In genomic region chr19:12499485-12499884, GRCm38 (mm10) we compare ENCODE assay signal across 9 mouse cellular contexts. TPM values are rescaled to one million over a fixed set of nuclear protein-coding genes. Genes with fewer than 3 reads are reported as not detected.
DNase-seq lines count a peak whose midpoint lies in the region; ATAC-seq and TF ChIP-seq lines count a peak whose summit lies in the region.
"Had no signal": no experiment of that assay in that cellular context is flagged by ENCODE, and none has a peak within 500 bp of the region (broad histone marks: within the 10 kb centered on the region; RNA-seq: fewer than 3 reads in every experiment).

No protein-coding gene starts in this region.

- no peaks in the 10 kb centered on the region for H3K27me3 ChIP-seq in embryonic facial prominence, embryonic 11.5 days (ENCODE audit: control insufficient read depth, insufficient read depth, low read length)
- no peaks in the 10 kb centered on the region for H3K27me3 ChIP-seq in hindbrain, embryonic 15.5 days
- no peaks in the 10 kb centered on the region for H3K27me3 ChIP-seq in neural tube, embryonic 13.5 days

- H3K9me3 ChIP-seq in embryonic facial prominence, embryonic 11.5 days (replicated peaks; ENCODE audit: control insufficient read depth, low read length) = no peaks in the 10 kb centered on the region
- H3K9me3 ChIP-seq in hindbrain, embryonic 15.5 days = no peaks in the 10 kb centered on the region
- H3K9me3 ChIP-seq in neural tube, embryonic 13.5 days = no peaks in the 10 kb centered on the region

- peak overlapping the region; percentile 97 for H3K27ac ChIP-seq in layer of hippocampus, adult 2 months
- no peak overlapping the region for H3K27ac ChIP-seq in embryonic facial prominence, embryonic 11.5 days (replicated peaks; ENCODE audit: low read depth, low read length)
- peak overlapping the region; percentile 98 for H3K27ac ChIP-seq in hindbrain, embryonic 15.5 days (replicated peaks)
- H3K27ac ChIP-seq in neural tube, embryonic 13.5 days (replicated peaks) = peak overlapping the region; percentile 96

- H3K4me2 ChIP-seq in embryonic facial prominence, embryonic 11.5 days (ENCODE audit: low read depth, low read length) = no peak overlapping the region; the same call in 1 of the 2 replicates
- peak overlapping the region; percentile 91 for H3K4me2 ChIP-seq in hindbrain, embryonic 15.5 days
- H3K4me2 ChIP-seq in neural tube, embryonic 13.5 days = peak overlapping the region; percentile 77

- DNase-seq in layer of hippocampus, adult 2 months (ENCODE audit: low spot score in 2 of 2) = no peak
- DNase-seq in layer of hippocampus, adult 9-11 months = no peak
- DNase-seq in embryonic facial prominence, embryonic 11.5 days (ENCODE audit: low spot score) = peak; percentile 9
- no peak for DNase-seq in thymus, postnatal 36 days
- DNase-seq in yolk sac, embryonic 10.5 days (ENCODE audit: low spot score) = no peak
- no peak for DNase-seq in lung, postnatal 4 days

- H3K36me3 ChIP-seq in embryonic facial prominence, embryonic 11.5 days (replicated peaks; ENCODE audit: control insufficient read depth, insufficient read depth, low read depth, low read length) = no peaks in the 10 kb centered on the region
- no peaks in the 10 kb centered on the region for H3K36me3 ChIP-seq in hindbrain, embryonic 15.5 days
- no peaks in the 10 kb centered on the region for H3K36me3 ChIP-seq in neural tube, embryonic 13.5 days

- H3K4me1 ChIP-seq in embryonic facial prominence, embryonic 11.5 days (ENCODE audit: control insufficient read depth, insufficient read depth, low read length) = no peaks in the 10 kb centered on the region; the same call in 1 of the 2 replicates
- H3K4me1 ChIP-seq in hindbrain, embryonic 15.5 days (replicated peaks) = peaks cover 55% of the 10 kb centered on the region
- H3K4me1 ChIP-seq in neural tube, embryonic 13.5 days (replicated peaks) = peaks cover 65% of the 10 kb centered on the region

- WGBS in embryonic facial prominence, embryonic 11.5 days = 18% methylated on average over 2 of the region's 2 CpGs
- 4% methylated on average over 2 of the region's 2 CpGs for WGBS in hindbrain, embryonic 15.5 days
- 2% methylated on average over 2 of the region's 2 CpGs for WGBS in neural tube, embryonic 13.5 days

- no peak for TF ChIP-seq CTCF in layer of hippocampus, adult 2 months (conservative IDR thresholded peaks at IDR 0.05)

- ATAC-seq in embryonic facial prominence, embryonic 11.5 days (replicated peaks; ENCODE audit: insufficient number of reproducible peaks, low FRiP score, low TSS enrichment, low read depth) = no peak
- ATAC-seq in hindbrain, embryonic 15.5 days (ENCODE audit: low FRiP score, low read depth) = no peak
- ATAC-seq in neural tube, embryonic 13.5 days (ENCODE audit: low read depth) = no peak

- peak overlapping the region; percentile 88 for H3K9ac ChIP-seq in embryonic facial prominence, embryonic 11.5 days (replicated peaks; ENCODE audit: low read length)
- H3K9ac ChIP-seq in hindbrain, embryonic 15.5 days = peak overlapping the region; percentile 95; the same call in 1 of the 2 replicates
- H3K9ac ChIP-seq in neural tube, embryonic 13.5 days = peak overlapping the region; percentile 96

- peak overlapping the region; percentile 62 for H3K4me3 ChIP-seq in layer of hippocampus, adult 2 months
- H3K4me3 ChIP-seq in embryonic facial prominence, embryonic 11.5 days (ENCODE audit: low read depth, low read length) = peak overlapping the region; percentile 64
- H3K4me3 ChIP-seq in hindbrain, embryonic 15.5 days = peak overlapping the region; percentile 99
- peak overlapping the region; percentile 82 for H3K4me3 ChIP-seq in neural tube, embryonic 13.5 days

RNA-seq across cellular contexts. Expression of gene Dtx4, which starts 1.8 kb away (rescaled TPM):
- total RNA-seq in layer of hippocampus, adult 2 months (2021) = 10 to 100 TPM; 32.5 to 35.9 TPM
- polyA plus RNA-seq in embryonic facial prominence, embryonic 11.5 days (2014; fragmentation: Nextera tagmentation; extraction: Ambion mirVana) = 14.0 and 14.4 TPM in 2 replicates
- 40.0 and 42.2 TPM in 2 replicates for polyA plus RNA-seq in hindbrain, embryonic 15.5 days (2015; fragmentation: Nextera tagmentation; extraction: Ambion mirVana)
- 34.2 and 35.5 TPM in 2 replicates for polyA plus RNA-seq in neural tube, embryonic 13.5 days (2015; fragmentation: Nextera tagmentation; extraction: Ambion mirVana)

RNA-seq across cellular contexts. Expression of gene Mpeg1, which starts 38.9 kb away (rescaled TPM):
- 1 to 10 TPM; 5.4 to 6.6 TPM for total RNA-seq in layer of hippocampus, adult 2 months (2021)
- 0.39 and 0.60 TPM in 2 replicates for polyA plus RNA-seq in embryonic facial prominence, embryonic 11.5 days (2014; fragmentation: Nextera tagmentation; extraction: Ambion mirVana)
- polyA plus RNA-seq in hindbrain, embryonic 15.5 days (2015; fragmentation: Nextera tagmentation; extraction: Ambion mirVana) = 0.61 and 0.88 TPM in 2 replicates
- polyA plus RNA-seq in neural tube, embryonic 13.5 days (2015; fragmentation: Nextera tagmentation; extraction: Ambion mirVana) = 0.54 and 0.89 TPM in 2 replicates
- total RNA-seq: MEL had no signal

RNA-seq across cellular contexts. Expression of gene Fam111a, which starts 46.1 kb away (rescaled TPM):
- total RNA-seq in layer of hippocampus, adult 2 months (2021) = 1 to 10 TPM; 1.5 to 2.0 TPM
- 29.4 and 33.4 TPM in 2 replicates for polyA plus RNA-seq in embryonic facial prominence, embryonic 11.5 days (2014; fragmentation: Nextera tagmentation; extraction: Ambion mirVana)
- polyA plus RNA-seq in hindbrain, embryonic 15.5 days (2015; fragmentation: Nextera tagmentation; extraction: Ambion mirVana) = 6.6 and 7.9 TPM in 2 replicates
- 7.9 and 8.0 TPM in 2 replicates for polyA plus RNA-seq in neural tube, embryonic 13.5 days (2015; fragmentation: Nextera tagmentation; extraction: Ambion mirVana)
